Mouse (Mus musculus): ENCODE measurements around the gene Abca17.

The Abca17 gene

GRCm38 (mm10) chr17:24346831-24347230 lies 4.0 kb downstream of the Abca17 start:
- DNase-seq (ENCODE audit: low read depth, low spot score): no peak

DNA sequence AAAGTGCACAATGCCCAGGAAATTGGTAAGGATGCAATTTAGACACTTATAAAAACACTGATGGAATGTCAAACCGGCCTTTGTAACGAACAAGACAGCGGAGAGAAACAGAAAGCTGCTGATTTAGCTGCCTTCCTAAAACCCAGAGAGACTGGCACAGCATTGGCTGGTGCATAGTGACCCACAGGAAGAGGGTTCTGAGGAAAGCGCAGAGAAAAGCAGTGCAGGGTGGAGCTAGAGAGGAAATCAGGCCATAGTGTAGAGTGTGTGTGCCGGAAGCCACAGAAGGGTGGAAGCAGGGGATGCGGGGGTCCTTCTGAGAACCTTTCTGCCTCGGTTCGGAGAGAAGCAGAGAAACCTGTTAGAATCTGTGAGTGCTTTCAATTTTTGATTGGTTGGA lies 6.2 kb downstream of the Abca17 start:
- no peak for DNase-seq (ENCODE audit: low read depth, low spot score)

DNA sequence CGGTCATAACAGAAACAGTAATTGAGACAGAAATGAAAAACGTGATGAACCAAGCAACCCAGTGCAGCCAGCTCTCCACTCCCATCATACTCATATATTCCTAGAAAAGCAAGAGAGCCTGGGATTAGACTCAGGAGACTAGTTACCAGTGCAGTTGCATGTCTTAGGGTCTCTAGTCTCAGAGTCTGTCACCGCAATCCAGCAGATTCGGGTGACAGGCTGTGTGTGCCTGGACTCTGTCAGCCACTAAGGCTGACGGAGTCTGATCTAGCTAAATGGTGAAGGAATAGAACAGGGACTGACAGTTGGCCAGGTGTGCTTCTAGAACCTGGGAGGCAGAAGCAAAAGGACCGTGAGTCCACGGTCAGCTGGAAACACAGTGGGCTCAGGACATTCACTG lies 23.2 kb downstream of the Abca17 start:
- DNase-seq (ENCODE audit: low read depth, low spot score): no peak

- no peak for DNase-seq (ENCODE audit: low read depth, low spot score)
These were observed 25.8 kb downstream of the Abca17 start for GRCm38 (mm10) chr17:24325051-24325450.

DNA sequence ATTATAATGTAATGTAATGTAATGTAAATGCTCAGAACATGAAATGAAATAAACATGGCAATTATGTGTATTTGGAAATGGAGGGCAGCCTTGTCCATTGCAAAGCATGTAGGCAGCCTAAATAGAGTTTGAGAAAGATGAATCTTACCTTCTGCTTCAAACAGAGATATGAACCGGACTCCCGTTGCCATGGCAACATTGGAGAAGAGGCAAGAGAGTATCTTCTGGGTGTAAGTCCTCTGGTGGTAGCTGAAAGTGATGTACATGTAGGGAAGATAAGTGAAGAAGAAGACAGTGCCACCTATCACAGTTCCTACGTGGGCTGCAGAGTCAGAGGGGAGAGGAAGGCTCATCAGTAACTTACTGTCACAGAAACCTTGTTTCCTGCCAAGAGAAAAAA lies 30.0 kb downstream of the Abca17 start:
- no peak for DNase-seq (ENCODE audit: low read depth, low spot score)

GRCm38 (mm10) chr17:24307500-24307899 lies 43.4 kb downstream of the Abca17 start:
- DNase-seq (ENCODE audit: low read depth, low spot score): peak; percentile 21

- no peak for DNase-seq (ENCODE audit: low read depth, low spot score)
These were observed 50.2 kb downstream of the Abca17 start for GRCm38 (mm10) chr17:24300651-24301050.

- no peak for DNase-seq (ENCODE audit: low read depth, low spot score)
These were observed 61.5 kb downstream of the Abca17 start for GRCm38 (mm10) chr17:24289338-24289737.

DNA sequence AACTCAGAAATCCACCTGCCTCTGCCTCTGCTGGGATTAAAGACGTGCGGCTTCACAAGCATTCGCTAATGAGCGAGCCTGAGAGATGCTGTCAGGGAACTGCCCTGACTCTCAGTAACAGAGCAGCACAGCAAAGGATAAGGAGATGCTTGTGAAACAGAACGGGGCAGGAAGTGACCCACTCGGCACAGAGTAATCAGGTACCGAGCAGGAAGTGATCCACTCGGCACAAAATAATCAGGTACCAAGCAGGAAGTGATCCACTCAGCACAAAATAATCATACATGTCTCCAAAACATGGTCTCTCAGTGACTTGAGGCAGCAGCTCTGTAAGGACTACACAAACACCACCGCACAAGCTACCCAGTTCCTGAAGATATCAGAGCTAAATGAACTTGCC lies 62.4 kb downstream of the Abca17 start:
- no peak for DNase-seq (ENCODE audit: low read depth, low spot score)

GRCm38 (mm10) chr17:24285680-24286079 lies 65.2 kb downstream of the Abca17 start:
- no peak for DNase-seq (ENCODE audit: low read depth, low spot score)

GRCm38 (mm10) chr17:24283266-24283818 lies 67.5 kb downstream of the Abca17 start:
- DNase-seq (ENCODE audit: low read depth, low spot score): peak; percentile 47

- no peak for DNase-seq (ENCODE audit: low read depth, low spot score)
These were observed 68.2 kb downstream of the Abca17 start for GRCm38 (mm10) chr17:24282637-24283036.

DNA sequence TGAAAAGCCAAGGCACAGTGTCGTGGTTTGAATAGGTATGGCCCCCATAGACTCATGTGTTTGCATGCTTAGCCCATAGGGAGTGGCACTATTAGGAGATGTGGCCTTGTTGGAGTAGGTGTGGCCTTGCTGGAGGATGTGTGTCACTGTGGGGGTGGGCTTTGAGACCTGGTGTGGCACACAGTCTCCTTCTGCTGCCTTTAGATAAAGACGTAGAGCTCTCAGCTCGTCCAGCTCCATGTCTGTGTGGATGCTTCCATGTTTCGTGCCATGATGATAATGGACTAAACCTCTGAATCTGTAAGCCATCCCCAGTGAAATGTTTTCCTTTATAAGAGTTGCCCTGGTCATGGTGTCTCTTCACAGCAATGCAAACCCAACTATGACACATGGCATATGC lies 71.0 kb downstream of the Abca17 start:
- DNase-seq (ENCODE audit: low read depth, low spot score): no peak

DNA sequence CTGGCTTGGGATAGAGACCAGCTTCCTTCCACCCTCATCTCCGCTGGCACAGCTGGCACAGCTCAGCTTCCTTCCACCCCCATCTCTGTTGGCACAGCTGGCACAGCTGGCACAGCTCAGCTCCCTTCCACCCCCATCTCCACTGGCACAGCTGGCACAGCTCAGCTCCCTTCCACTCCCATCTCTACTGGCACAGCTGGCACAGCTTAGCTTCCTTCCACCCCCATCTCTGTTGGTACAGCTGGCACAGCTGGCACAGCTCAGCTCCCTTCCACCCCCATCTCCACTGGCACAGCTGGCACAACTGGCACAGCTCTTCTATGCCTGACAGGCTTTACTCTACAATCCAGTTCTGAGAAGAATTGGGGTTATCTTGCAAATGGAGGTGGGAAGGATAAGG lies 83.7 kb downstream of the Abca17 start:
- no peak for DNase-seq (ENCODE audit: low read depth, low spot score)

DNA sequence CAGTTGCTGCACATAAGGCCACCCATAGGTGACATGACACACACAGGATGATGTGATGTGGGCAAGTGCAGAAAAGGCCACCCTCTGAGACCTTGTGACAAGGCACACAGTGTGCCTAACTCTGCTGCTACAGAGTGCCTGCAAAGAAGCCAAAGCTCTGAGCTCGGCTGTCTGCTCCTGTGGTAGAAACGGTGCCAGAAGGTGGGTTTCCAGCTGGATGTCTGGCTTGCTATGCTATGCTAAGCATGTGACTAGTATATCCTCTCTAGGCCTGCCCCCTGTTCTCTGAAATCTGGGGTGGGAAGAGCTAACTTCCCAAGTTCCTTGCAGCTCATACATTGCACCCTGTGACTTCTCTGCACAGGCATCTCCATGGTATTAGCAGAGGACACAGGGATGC lies 86.1 kb downstream of the Abca17 start:
- no peak for DNase-seq (ENCODE audit: low read depth, low spot score)

DNA sequence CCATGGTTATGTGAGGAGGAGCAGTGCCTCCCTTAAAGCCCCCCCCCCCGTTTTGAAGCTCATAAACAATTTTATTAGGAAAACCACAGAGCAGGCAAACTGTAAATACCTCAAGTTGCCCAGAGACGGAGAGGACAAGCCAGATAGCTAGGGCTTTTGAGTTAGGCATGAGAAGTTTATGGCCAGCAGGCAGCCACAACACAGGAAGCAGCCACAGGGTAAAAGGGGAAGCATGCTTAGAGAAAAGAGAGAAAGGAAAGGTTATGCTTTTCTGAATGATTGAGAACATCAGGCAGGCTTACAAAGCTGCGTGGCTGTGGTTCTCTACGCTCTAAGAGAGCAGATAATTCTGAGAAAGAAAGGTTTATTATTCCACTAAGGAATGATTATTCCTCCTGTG lies 90.4 kb downstream of the Abca17 start:
- DNase-seq (ENCODE audit: low read depth, low spot score): no peak

- no peak for DNase-seq (ENCODE audit: low read depth, low spot score)
These were observed 91.2 kb downstream of the Abca17 start for GRCm38 (mm10) chr17:24259702-24260101.

DNA sequence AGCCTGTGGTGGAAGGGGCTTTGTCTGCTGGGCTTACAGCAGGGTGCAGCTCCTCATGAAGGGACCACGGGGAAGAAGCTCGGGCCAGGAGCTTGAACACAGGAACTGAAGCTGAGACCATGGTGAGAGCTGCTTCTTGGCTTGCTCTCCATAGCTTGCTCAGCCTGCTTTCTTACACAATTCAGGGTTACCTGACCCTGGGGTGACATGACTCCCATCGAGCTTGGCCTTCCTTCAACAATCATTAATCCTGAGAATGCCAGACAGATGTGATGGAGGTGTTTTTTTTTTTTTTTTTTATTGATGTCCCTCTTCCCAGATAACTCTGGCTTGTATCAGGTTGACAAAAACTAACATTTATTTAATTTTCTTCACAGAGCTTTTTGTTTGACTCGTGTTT lies 91.9 kb downstream of the Abca17 start:
- no peak for DNase-seq (ENCODE audit: low read depth, low spot score)

DNA sequence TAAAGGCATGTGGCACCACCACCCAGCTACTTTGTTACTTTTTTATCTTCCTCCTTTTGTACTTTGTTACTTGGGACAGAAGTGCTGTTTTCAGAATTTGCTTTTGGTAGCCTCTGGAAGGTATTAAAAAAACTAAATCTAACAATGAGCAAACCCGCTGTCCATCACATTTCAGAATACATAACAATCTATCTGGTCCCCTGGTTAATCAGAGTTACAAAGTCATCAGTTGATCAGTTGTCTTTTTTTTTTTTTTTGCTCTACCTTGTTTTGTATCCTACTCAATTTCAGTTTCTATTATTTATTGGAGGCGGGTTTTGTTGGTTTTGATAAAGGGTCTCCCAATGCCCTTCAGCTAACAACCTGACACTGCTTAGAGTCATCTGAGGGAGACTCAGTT lies 98.5 kb downstream of the Abca17 start:
- DNase-seq (ENCODE audit: low read depth, low spot score): no peak

DNA sequence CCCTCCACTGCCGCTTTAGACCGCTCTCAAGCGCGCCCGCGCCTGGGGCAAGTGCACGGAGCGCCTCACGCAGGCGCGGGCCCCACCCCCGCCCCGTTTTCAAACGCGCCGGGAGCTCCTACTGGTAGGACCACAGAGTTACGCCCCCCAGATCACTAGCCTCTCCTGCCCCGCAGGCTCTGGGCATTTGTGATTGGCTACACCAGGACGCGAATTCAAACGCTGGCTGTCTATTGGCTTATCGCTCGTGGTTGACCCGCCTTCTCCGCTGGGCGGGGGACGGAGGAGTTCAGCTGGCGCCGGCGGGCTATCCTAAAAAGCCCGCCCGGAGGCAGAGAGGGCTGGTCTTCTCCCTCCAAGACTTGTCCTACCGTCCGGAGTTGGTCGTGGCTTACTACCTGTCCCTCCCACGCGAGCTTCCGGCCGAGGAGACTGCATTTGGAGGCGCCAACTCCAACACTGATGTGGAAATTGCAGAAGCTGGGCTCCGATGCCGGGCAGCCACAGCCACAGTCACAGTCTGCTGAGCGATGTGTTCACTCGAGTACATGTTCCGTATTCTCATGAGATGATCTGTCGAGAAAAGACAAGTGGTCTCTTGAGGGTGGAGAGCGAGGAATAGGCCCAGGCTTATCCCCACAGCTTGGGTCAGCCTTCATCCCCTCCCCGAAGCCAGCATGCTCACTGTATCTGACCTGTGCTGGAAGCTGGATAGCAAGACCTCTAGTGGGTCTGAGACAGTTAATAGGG lies 99.4 kb downstream of the Abca17 start, which contains the start of gene Ccnf:
Gene Ccnf, minus strand, starts transcription at position 165 of the 750 bp plus-strand sequence.
- DNase-seq (ENCODE audit: low read depth, low spot score): peak; percentile 96

GRCm38 (mm10) chr17:24250988-24251319 lies 99.9 kb downstream of the Abca17 start:
- no peak for DNase-seq (ENCODE audit: low read depth, low spot score)

- DNase-seq (ENCODE audit: low read depth, low spot score): no peak
These were observed 102.2 kb downstream of the Abca17 start for GRCm38 (mm10) chr17:24248641-24249040.

GRCm38 (mm10) chr17:24244061-24244460 lies 106.8 kb downstream of the Abca17 start:
- no peak for DNase-seq (ENCODE audit: low read depth, low spot score)

All from skeletal muscle tissue, adult 2 months (tissue).